Mouse (Mus musculus) forebrain, embryonic 11.5 days (tissue): ENCODE measurements around the gene Fstl1. TPM values are rescaled to one million over a fixed set of nuclear protein-coding genes. Genes with fewer than 3 reads are reported as not detected.

Experiments
- ATAC-seq: fragments of 200-750 bp; cut with Nextera tagmentation; replicated peaks from 2 replicates; pipeline ENCODE4 v1.8.0; 2017; ENCODE audit warnings: moderate TSS enrichment; ENCODE audit not compliant: low FRiP score
- DNase-seq: peaks from one replicate; pipeline ENCODE4 v3.0.0-alpha.2; 2017; ENCODE audit warnings: low spot score
- H3K27ac ChIP-seq: fragments of 300-500 bp; sonication (generic); 2 replicates; pipeline ENCODE4 v1.5.1; 2014; ENCODE audit warnings: low read depth, low read length
- H3K27me3 ChIP-seq: fragments of 300-500 bp; sonication (generic); 2 replicates; pipeline ENCODE4 v1.6.1; 2014; ENCODE audit warnings: mild to moderate bottlenecking, low read length, mixed read lengths; ENCODE audit not compliant: control insufficient read depth, insufficient read depth
- H3K36me3 ChIP-seq: fragments of 300-500 bp; sonication (generic); 2 replicates; pipeline ENCODE4 v1.6.1; 2014; ENCODE audit warnings: mild to moderate bottlenecking, low read length, moderate library complexity, mixed read lengths; ENCODE audit not compliant: control insufficient read depth, insufficient read depth
- H3K4me1 ChIP-seq: fragments of 300-500 bp; sonication (generic); replicated peaks from 2 replicates; pipeline ENCODE4 v1.6.1; 2014; ENCODE audit warnings: low read length, mixed read lengths; ENCODE audit not compliant: control insufficient read depth, insufficient read depth
- H3K4me2 ChIP-seq: fragments of 300-500 bp; sonication (generic); 2 replicates; pipeline ENCODE4 v1.6.1; 2014; ENCODE audit warnings: low read depth, mild to moderate bottlenecking, low read length, moderate library complexity, mixed read lengths; ENCODE audit not compliant: severe bottlenecking
- H3K4me3 ChIP-seq: fragments of 300-500 bp; sonication (generic); 2 replicates; pipeline ENCODE4 v1.5.1; 2014; ENCODE audit warnings: low read depth, low read length
- H3K9ac ChIP-seq: fragments of 300-500 bp; sonication (generic); 2 replicates; pipeline ENCODE4 v1.6.1; 2014; ENCODE audit warnings: low read length
- H3K9me3 ChIP-seq: fragments of 300-500 bp; sonication (generic); 2 replicates; pipeline ENCODE4 v1.6.1; 2016; ENCODE audit warnings: low read length, mixed read lengths; ENCODE audit not compliant: control insufficient read depth
- WGBS: fragments of 180-500 bp; shearing (Covaris S2); extraction: QIAGEN DNeasy Blood & Tissue Kit; methylation state at CpG from one replicate; pipeline ENCODE4 v1.1.7; 2014; 5-methylcytosine and 5-hydroxymethylcytosine counted together
- polyA plus RNA-seq: library from polyadenylated mRNA; unstranded; fragments of >200 nt; fragmentation: Nextera tagmentation; extraction: Ambion mirVana; gene quantifications from 2 replicates; pipeline ENCODE4 v1.2.1, GENCODE M21; 2014

Fstl1 gene
- polyA plus RNA-seq, 1 experiment from 2014 or later, result 176 TPM

GRCm38 (mm10) chr16:37779651-37780280 lies 3.1 kb downstream of the Fstl1 start:
- peaks cover 2% of the 10 kb centered on the region; the same call in 1 of the 2 replicates for H3K4me1 ChIP-seq
- 78% methylated on average over 7 of the region's 7 CpGs for WGBS
- no peaks in the 10 kb centered on the region; the same call in 1 of the 2 replicates for H3K36me3 ChIP-seq
- ATAC-seq (no peak), DNase-seq (no peak)
- no peak overlapping the region for H3K4me3 ChIP-seq
- no peaks in the 10 kb centered on the region for H3K27me3 ChIP-seq
- no peak overlapping the region for H3K4me2 ChIP-seq
- no peak overlapping the region for H3K9ac ChIP-seq
- H3K9me3 ChIP-seq, result no peaks in the 10 kb centered on the region
- no peak overlapping the region for H3K27ac ChIP-seq

DNA sequence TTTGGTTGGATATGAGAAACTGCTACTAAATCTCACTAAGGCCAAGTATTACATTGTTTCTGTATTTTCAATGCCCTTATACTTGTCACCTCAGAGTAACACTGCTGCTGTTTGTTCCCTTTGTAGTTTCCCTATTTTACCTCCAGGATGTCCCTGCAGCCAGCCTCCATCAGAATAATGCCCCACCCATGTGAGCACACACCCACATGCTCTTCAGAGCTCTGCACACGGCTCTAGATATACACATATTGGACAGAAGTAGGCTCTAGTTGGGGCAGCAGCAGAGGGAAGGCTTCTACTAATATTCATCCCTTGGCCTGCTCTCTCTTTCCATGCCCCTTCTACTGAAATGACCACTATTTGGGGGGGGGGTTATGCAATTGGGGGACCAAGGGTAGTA lies 3.7 kb downstream of the Fstl1 start:
- ATAC-seq (no peak), DNase-seq (no peak)
- WGBS, result 86% methylated on average over 1 of the region's 1 CpGs
- no peak overlapping the region for H3K4me2 ChIP-seq
- H3K4me1 ChIP-seq, result peaks cover 2% of the 10 kb centered on the region; the same call in 1 of the 2 replicates
- no peak overlapping the region for H3K27ac ChIP-seq
- H3K4me3 ChIP-seq, result no peak overlapping the region
- no peak overlapping the region for H3K9ac ChIP-seq
- no peaks in the 10 kb centered on the region for H3K9me3 ChIP-seq
- no peaks in the 10 kb centered on the region; the same call in 1 of the 2 replicates for H3K36me3 ChIP-seq
- H3K27me3 ChIP-seq, result no peaks in the 10 kb centered on the region

GRCm38 (mm10) chr16:37780911-37781310 lies 4.2 kb downstream of the Fstl1 start:
- H3K36me3 ChIP-seq, result no peaks in the 10 kb centered on the region; the same call in 1 of the 2 replicates
- no peak overlapping the region for H3K27ac ChIP-seq
- no peak overlapping the region for H3K4me3 ChIP-seq
- H3K4me2 ChIP-seq, result no peak overlapping the region
- no peak for DNase-seq
- 92% methylated on average over 3 of the region's 3 CpGs for WGBS
- no peak overlapping the region for H3K9ac ChIP-seq
- peaks cover 2% of the 10 kb centered on the region; the same call in 1 of the 2 replicates for H3K4me1 ChIP-seq
- H3K9me3 ChIP-seq, result no peaks in the 10 kb centered on the region
- ATAC-seq, result no peak
- H3K27me3 ChIP-seq, result no peaks in the 10 kb centered on the region

GRCm38 (mm10) chr16:37784526-37784925 lies 7.9 kb downstream of the Fstl1 start:
- H3K4me1 ChIP-seq, result peaks cover 17% of the 10 kb centered on the region
- no peak overlapping the region for H3K27ac ChIP-seq
- H3K36me3 ChIP-seq, result no peaks in the 10 kb centered on the region; the same call in 1 of the 2 replicates
- 76% methylated on average over 3 of the region's 3 CpGs for WGBS
- DNase-seq, result no peak
- no peaks in the 10 kb centered on the region for H3K9me3 ChIP-seq
- no peaks in the 10 kb centered on the region for H3K27me3 ChIP-seq
- no peak for ATAC-seq
- H3K4me2 ChIP-seq, result no peak overlapping the region
- H3K4me3 ChIP-seq, result no peak overlapping the region
- no peak overlapping the region for H3K9ac ChIP-seq

DNA sequence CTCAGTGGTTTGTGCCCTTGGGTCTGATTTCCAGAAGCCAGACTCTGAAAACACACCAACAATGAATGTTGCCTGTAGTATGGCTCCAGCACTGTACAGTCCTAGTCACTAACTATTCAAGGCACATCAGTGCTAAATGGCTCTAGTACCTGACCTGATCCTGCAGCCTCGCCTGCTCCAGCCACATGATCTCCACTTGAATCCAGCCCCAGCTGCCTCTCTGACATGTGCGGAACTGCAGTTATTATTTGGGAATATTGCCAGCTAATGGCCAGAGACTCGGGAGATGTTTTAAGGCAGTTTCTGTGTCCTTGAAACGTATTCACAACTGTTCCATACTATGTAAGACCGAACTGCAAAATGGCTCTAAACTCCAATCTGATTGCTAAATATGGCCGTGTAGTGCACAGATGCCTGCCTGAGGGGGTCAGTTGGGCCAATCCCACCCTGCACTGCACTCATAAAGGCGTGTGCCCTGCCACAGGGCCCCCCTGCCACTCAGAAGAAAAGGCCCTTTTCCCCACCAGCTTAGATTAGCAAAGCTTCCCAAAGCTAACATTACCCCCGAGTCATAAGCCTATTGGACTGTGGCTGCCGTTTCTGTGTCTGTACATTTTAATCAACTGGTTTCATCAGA lies 11.0 kb downstream of the Fstl1 start:
- Histone ChIP-seq H3K36me3 (no peaks in the 10 kb centered on the region; the same call in 1 of the 2 replicates), H3K9ac (peak overlapping the region; percentile 27; the same call in 1 of the 2 replicates), H3K27me3 (no peaks in the 10 kb centered on the region), H3K4me3 (no peak overlapping the region), H3K9me3 (no peaks in the 10 kb centered on the region), H3K4me2 (no peak overlapping the region; the same call in 1 of the 2 replicates), H3K4me1 (peaks cover 16% of the 10 kb centered on the region), H3K27ac (peak overlapping the region; percentile 85)
- DNase-seq (peak; percentile 68), ATAC-seq (peak; percentile 77)
- WGBS, result 45% methylated on average over 9 of the region's 9 CpGs

- 21% methylated on average over 12 of the region's 12 CpGs for WGBS
- no peaks in the 10 kb centered on the region; the same call in 1 of the 2 replicates for H3K36me3 ChIP-seq
- peaks cover 16% of the 10 kb centered on the region for H3K4me1 ChIP-seq
These were observed 11.8 kb downstream of the Fstl1 start for GRCm38 (mm10) chr16:37788367-37789014.

GRCm38 (mm10) chr16:37789015-37789381 lies 12.3 kb downstream of the Fstl1 start:
- DNase-seq, result no peak
- 81% methylated on average over 6 of the region's 6 CpGs for WGBS
- peak overlapping the region; percentile 85; the same call in 1 of the 2 replicates for H3K27ac ChIP-seq

More at GRCm38 (mm10) chr16:37788367-37789014, 11.8 kb downstream of the Fstl1 start:
- H3K4me2 ChIP-seq, result peak overlapping the region; percentile 32; the same call in 1 of the 2 replicates
- H3K9me3 ChIP-seq, result no peaks in the 10 kb centered on the region
- peak; percentile 90 for ATAC-seq
- no peak overlapping the region for H3K4me3 ChIP-seq
- DNase-seq, result peak; percentile 81
- H3K27ac ChIP-seq, result peak overlapping the region; percentile 85
- H3K27me3 ChIP-seq, result no peaks in the 10 kb centered on the region
- H3K9ac ChIP-seq, result peak overlapping the region; percentile 48

GRCm38 (mm10) chr16:37789394-37789920 lies 12.8 kb downstream of the Fstl1 start:
- H3K27ac ChIP-seq, result no peak overlapping the region
- H3K36me3 ChIP-seq, result no peaks in the 10 kb centered on the region; the same call in 1 of the 2 replicates

More at GRCm38 (mm10) chr16:37789015-37789381, 12.3 kb downstream of the Fstl1 start:
- no peak overlapping the region for H3K4me3 ChIP-seq
- ATAC-seq, result no peak
- no peaks in the 10 kb centered on the region; the same call in 1 of the 2 replicates for H3K36me3 ChIP-seq
- H3K4me1 ChIP-seq, result peaks cover 16% of the 10 kb centered on the region
- no peaks in the 10 kb centered on the region for H3K27me3 ChIP-seq
- no peaks in the 10 kb centered on the region for H3K9me3 ChIP-seq
- no peak overlapping the region; the same call in 1 of the 2 replicates for H3K4me2 ChIP-seq
- H3K9ac ChIP-seq, result peak overlapping the region; percentile 48

More at GRCm38 (mm10) chr16:37789394-37789920, 12.8 kb downstream of the Fstl1 start:
- Histone ChIP-seq H3K4me3 (no peak overlapping the region), H3K4me1 (peaks cover 16% of the 10 kb centered on the region), H3K9me3 (no peaks in the 10 kb centered on the region), H3K27me3 (no peaks in the 10 kb centered on the region), H3K4me2 (no peak overlapping the region), H3K9ac (peak overlapping the region; percentile 48; the same call in 1 of the 2 replicates)
- DNase-seq (no peak), ATAC-seq (no peak)
- WGBS, result 88% methylated on average over 6 of the region's 6 CpGs
